Mouse (Mus musculus) heart, postnatal 0 days (tissue): Measurements from ENCODE around the gene Col4a2. TPM values are rescaled to one million over a fixed set of nuclear protein-coding genes. Genes with fewer than 3 reads are reported as not detected.

ENCODE experiments used
- ATAC-seq: fragments of 200-750 bp; cut with Nextera tagmentation; 2 replicates; pipeline ENCODE4 v1.8.0; 2017; ENCODE audit warnings: low read depth, moderate number of reproducible peaks, moderate library complexity; ENCODE audit not compliant: insufficient read depth
- DNase-seq: peaks from one replicate; pipeline ENCODE4 v3.0.0-alpha.2; 2016; ENCODE audit warnings: low spot score
- H3K27ac ChIP-seq: fragments of 300-500 bp; sonication (generic); 2 replicates; pipeline ENCODE4 v1.5.1; 2014; ENCODE audit warnings: low read depth, mild to moderate bottlenecking
- H3K27me3 ChIP-seq: fragments of 300-500 bp; sonication (generic); 2 replicates; pipeline ENCODE4 v1.6.1; 2014; ENCODE audit warnings: low read length, mixed read lengths; ENCODE audit not compliant: control insufficient read depth, insufficient read depth
- H3K36me3 ChIP-seq: fragments of 300-500 bp; sonication (generic); replicated peaks from 2 replicates; pipeline ENCODE4 v1.6.1; 2014; ENCODE audit warnings: low read length, mixed read lengths; ENCODE audit not compliant: control insufficient read depth, insufficient read depth
- H3K4me1 ChIP-seq: fragments of 300-500 bp; sonication (generic); 2 replicates; pipeline ENCODE4 v1.6.1; 2014; ENCODE audit warnings: antibody characterized with exemption; ENCODE audit not compliant: control insufficient read depth, insufficient read depth
- H3K4me2 ChIP-seq: fragments of 300-500 bp; sonication (generic); 2 replicates; pipeline ENCODE4 v1.6.1; 2014; ENCODE audit warnings: low read depth, mild to moderate bottlenecking, low read length, moderate library complexity
- H3K4me3 ChIP-seq: fragments of 300-500 bp; sonication (generic); 2 replicates; pipeline ENCODE4 v1.5.1; 2014; ENCODE audit warnings: low read depth, low read length
- H3K9ac ChIP-seq: fragments of 300-500 bp; sonication (generic); replicated peaks from 2 replicates; pipeline ENCODE4 v1.6.1; 2014; ENCODE audit warnings: low read depth, low read length, mixed read lengths
- H3K9me3 ChIP-seq: fragments of 300-500 bp; sonication (generic); replicated peaks from 2 replicates; pipeline ENCODE4 v1.6.1; 2016; ENCODE audit warnings: low read length; ENCODE audit not compliant: control insufficient read depth
- CTCF ChIP-seq: IDR thresholded peaks from 2 replicates; pipeline ENCODE4 v1.5.1; 2016; ENCODE audit warnings: antibody characterized with exemption, control low read depth, low read depth
- EP300 ChIP-seq: IDR thresholded peaks from 2 replicates; pipeline ENCODE4 v1.6.1; 2016; ENCODE audit warnings: antibody characterized with exemption, low read depth
- WGBS: fragments of 180-500 bp; shearing (Covaris S2); extraction: QIAGEN DNeasy Blood & Tissue Kit; methylation state at CpG from one replicate; pipeline ENCODE4 v1.1.7; 2014; 5-methylcytosine and 5-hydroxymethylcytosine counted together
- polyA plus RNA-seq: library from polyadenylated mRNA; unstranded; fragments of >200 nt; fragmentation: Nextera tagmentation; extraction: Ambion mirVana; gene quantifications from 2 replicates; pipeline ENCODE4 v1.2.1, GENCODE M21; 2015
- total RNA-seq: library from RNA; depleted of rRNA; stranded (reverse); fragments of >200 nt; gene quantifications from 2 replicates; pipeline ENCODE4 v1.2.3, GENCODE M21; 2014; ENCODE audit warnings: low replicate concordance

The Col4a2 gene
- total and polyA plus RNA-seq, 2 experiments from 2014 or later, result 98.5 to 315 TPM

DNA sequence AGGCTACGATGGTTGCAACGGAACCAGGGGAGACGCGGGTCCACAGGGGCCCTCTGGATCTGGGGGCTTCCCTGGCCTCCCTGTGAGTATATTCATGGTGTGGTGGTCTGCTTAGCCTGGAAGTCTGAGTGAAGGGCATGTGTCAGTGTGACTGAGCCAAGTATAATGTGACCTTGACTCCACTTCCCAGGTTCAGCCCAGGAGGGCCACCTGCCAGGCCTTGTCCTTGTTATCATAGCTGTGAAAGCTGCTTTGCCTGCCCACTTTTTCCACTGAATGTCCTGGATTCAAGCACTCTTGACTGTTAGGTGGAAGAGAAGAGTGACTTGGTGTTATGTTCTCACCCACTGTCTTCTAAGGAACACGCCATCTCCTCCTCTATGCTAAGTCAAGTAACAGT is 88.6 kb downstream of the Col4a2 start:
- no peak for DNase-seq
- no peak for ATAC-seq
- peaks cover 69% of the 10 kb centered on the region for H3K36me3 ChIP-seq
- 85% methylated on average over 5 of the region's 5 CpGs for WGBS
- H3K27me3 ChIP-seq, result no peaks in the 10 kb centered on the region
- no peak overlapping the region for H3K9ac ChIP-seq
- H3K9me3 ChIP-seq, result no peaks in the 10 kb centered on the region
- H3K4me1 ChIP-seq, result peaks cover 29% of the 10 kb centered on the region
- no peak overlapping the region for H3K4me2 ChIP-seq
- no peak overlapping the region for H3K4me3 ChIP-seq
- no peak for TF ChIP-seq EP300
- TF ChIP-seq CTCF, result no peak
- H3K27ac ChIP-seq, result peak overlapping the region; percentile 79; the same call in 1 of the 2 replicates

DNA sequence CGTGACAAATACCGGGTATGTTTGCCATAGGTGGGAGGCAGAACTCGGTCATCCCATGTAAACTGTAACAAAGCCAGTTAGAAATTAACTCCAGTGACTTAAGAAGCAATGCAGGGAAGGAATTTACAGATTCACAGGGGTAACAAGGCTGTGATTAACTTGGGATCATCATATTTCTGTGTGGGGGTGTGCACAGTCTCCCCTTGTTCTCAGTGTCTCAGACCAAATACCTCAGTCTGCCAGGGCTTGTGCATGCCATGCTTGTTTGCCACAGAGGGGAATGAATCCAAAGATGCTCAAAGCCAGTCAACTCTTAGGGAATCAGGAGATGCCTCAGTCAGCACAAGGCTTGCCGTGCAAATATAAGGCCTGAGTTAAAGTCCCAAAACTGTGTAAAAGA is 89.6 kb downstream of the Col4a2 start:
- H3K36me3 ChIP-seq, result peaks cover 79% of the 10 kb centered on the region
- peaks cover 21% of the 10 kb centered on the region for H3K4me1 ChIP-seq

DNA sequence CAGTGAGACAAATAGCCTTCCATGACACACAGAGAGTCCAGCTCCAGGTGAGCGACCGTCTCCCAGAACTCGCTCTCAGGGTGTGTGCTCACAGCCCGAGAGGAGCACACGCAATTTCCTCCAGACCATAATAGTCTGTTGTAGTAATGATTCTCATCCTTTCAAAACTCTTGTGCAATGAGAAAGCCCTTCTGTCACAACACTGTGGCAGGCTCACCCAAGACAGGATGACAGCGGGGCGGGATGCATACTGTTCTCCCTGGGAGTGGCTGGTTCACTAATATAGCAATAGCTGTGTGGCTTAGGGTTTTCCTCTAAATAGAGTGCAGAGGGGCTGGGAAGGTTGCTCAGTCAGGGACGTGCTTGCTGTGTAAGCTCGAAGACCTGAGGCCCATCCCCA is 91.2 kb downstream of the Col4a2 start:
- no peak for DNase-seq
- 88% methylated on average over 9 of the region's 9 CpGs for WGBS
- no peak overlapping the region for H3K9ac ChIP-seq
- H3K4me1 ChIP-seq, result peaks cover 21% of the 10 kb centered on the region
- no peak for ATAC-seq
- TF ChIP-seq CTCF, result no peak
- H3K27ac ChIP-seq, result no peak overlapping the region
- no peak overlapping the region for H3K4me2 ChIP-seq
- no peak overlapping the region for H3K4me3 ChIP-seq
- peaks cover 86% of the 10 kb centered on the region for H3K36me3 ChIP-seq
- no peaks in the 10 kb centered on the region for H3K9me3 ChIP-seq
- H3K27me3 ChIP-seq, result no peaks in the 10 kb centered on the region

More for the DNA sequence above, 89.6 kb downstream of the Col4a2 start:
- H3K9me3 ChIP-seq, result no peaks in the 10 kb centered on the region
- TF ChIP-seq CTCF, result no peak
- no peak for TF ChIP-seq EP300
- DNase-seq (no peak), ATAC-seq (no peak)
- no peak overlapping the region for H3K4me3 ChIP-seq
- 88% methylated on average over 4 of the region's 4 CpGs for WGBS
- H3K27me3 ChIP-seq, result no peaks in the 10 kb centered on the region
- H3K27ac ChIP-seq, result no peak overlapping the region
- H3K9ac ChIP-seq, result no peak overlapping the region
- H3K4me2 ChIP-seq, result no peak overlapping the region

DNA sequence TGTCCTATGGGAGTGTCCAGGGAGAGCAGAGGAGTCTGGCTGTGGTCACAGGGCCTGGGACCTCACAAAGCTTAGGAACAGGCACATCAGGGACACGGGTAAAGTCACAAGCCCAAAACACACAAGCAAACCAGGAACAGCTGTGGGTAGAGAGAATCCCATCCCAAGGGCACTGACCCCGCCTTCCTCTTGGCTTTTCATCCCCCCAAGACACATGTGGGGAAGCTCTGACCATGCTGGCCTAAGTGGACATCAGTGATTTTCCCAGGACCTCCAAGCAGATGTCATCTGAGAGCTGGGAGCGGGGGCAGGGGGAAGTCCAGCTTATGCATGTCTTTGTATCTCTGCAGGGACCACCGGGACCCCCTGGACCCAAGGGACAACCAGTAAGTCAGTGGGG is 92.0 kb downstream of the Col4a2 start:
- Histone ChIP-seq H3K4me3 (no peak overlapping the region), H3K4me1 (peaks cover 21% of the 10 kb centered on the region), H3K36me3 (peaks cover 90% of the 10 kb centered on the region), H3K27me3 (no peaks in the 10 kb centered on the region), H3K9me3 (no peaks in the 10 kb centered on the region), H3K4me2 (no peak overlapping the region), H3K9ac (no peak overlapping the region), H3K27ac (peak overlapping the region; percentile 57; the same call in 1 of the 2 replicates)
- DNase-seq, result no peak
- no peak for ATAC-seq
- 69% methylated on average over 4 of the region's 4 CpGs for WGBS
- no peak for TF ChIP-seq CTCF
- no peak for TF ChIP-seq EP300

DNA sequence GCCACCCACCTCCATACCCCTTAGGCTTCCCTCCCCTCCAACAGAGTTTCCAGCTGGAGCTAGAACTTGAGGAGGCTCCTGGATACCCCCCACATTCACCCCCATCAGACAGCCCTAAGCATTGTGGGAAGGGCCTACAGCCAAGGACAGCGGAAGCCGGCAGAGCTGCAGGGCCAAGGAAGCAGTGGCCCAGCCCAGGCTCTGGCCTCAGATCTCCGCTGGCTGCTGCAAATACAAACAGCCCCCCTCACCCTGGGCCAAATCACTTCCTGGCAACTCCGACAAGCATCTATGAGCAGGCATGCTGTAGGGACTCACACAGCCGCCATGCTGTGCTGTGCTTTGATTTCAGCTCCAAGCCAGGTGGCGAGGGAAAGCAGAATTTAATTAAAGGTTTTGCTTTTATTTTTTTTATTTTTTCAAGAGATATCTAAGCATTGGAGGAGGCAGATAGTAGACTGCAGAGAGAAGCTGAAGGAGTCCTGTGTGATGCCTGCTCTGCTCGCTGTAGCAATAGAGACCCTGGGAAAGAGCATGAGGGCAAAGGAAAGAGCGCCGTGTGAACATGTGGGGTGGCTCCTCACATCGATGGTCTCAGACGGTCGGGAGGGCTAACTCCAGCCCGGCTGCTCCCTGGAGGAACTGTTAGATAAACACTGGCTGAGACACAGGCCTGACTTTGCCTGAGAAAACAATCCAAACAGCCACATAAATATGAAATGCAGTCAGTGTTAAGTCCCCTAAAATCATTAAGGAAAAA is 93.3 kb downstream of the Col4a2 start:
- Histone ChIP-seq H3K4me3 (no peak overlapping the region), H3K9ac (no peak overlapping the region), H3K9me3 (no peaks in the 10 kb centered on the region), H3K4me1 (peaks cover 15% of the 10 kb centered on the region), H3K4me2 (no peak overlapping the region), H3K36me3 (peaks cover 95% of the 10 kb centered on the region), H3K27ac (peak overlapping the region; percentile 57), H3K27me3 (no peaks in the 10 kb centered on the region)
- DNase-seq (peak; percentile 72), ATAC-seq (peak; percentile 86)
- TF ChIP-seq EP300 (peak; percentile 28; the same call in 1 of the 2 replicates), CTCF (no peak)
- 34% methylated on average over 13 of the region's 13 CpGs for WGBS
